Mouse (Mus musculus) CD4-positive naive resting alpha-beta T cell, adult 76 days (primary cell): ENCODE measurements around the gene Gemin5. TPM values are rescaled to one million over a fixed set of nuclear protein-coding genes. Genes with fewer than 3 reads are reported as not detected.

ENCODE experiments used
- total RNA-seq: library from RNA; stranded (reverse); gene quantifications from one replicate; pipeline ENCODE4 v1.2.4, GENCODE M21; 2023

Gene Gemin5
- 18.5 TPM for total RNA-seq

GRCm38 (mm10) chr11:58168167-58168915, at the start of gene Gemin5:
TSS of gene Gemin5 (minus strand) at chr11:58168539.

GRCm38 (mm10) chr11:58199229-58200037, 31.1 kb upstream of the Gemin5 start, which contains the start of the genes Igtp and Irgm2:
TSS of gene Igtp (plus strand) at chr11:58199556.
TSS of gene Irgm2 (plus strand) at chr11:58199618.

GRCm38 (mm10) chr11:58171459-58172091, 3.2 kb upstream of the Gemin5 start, which contains the start of gene Mrpl22:
TSS of gene Mrpl22 (plus strand) at chr11:58171661.

GRCm38 (mm10) chr11:58103697-58104306, 64.5 kb downstream of the Gemin5 start, which contains the start of gene Cnot8:
TSS of gene Cnot8 (plus strand) at chr11:58104153.

GRCm38 (mm10) chr11:58093021-58093528, 75.3 kb downstream of the Gemin5 start, which contains the start of gene Gm12248:
TSS of gene Gm12248 (minus strand) at chr11:58093134.

Other genes with a start within 250 kb of the Gemin5 start
- 131 TPM for gene Larp1, start 159.5 kb downstream of the Gemin5 start, total RNA-seq
- not detected for gene Gm12248, start 75.4 kb downstream of the Gemin5 start, total RNA-seq
- gene Cnot8, start 64.4 kb downstream of the Gemin5 start, total RNA-seq = 35.8 TPM
- gene Mrpl22, start 3.1 kb upstream of the Gemin5 start, total RNA-seq = 21.3 TPM
- 67.6 TPM for gene Igtp, start 31.0 kb upstream of the Gemin5 start, total RNA-seq
- gene Irgm2, start 31.1 kb upstream of the Gemin5 start, total RNA-seq = 13.8 TPM
- not detected for gene 4930438A08Rik, start 106.3 kb upstream of the Gemin5 start, total RNA-seq
- gene Zfp692, start 138.5 kb upstream of the Gemin5 start, total RNA-seq = 30.7 TPM
- gene Zfp672, start 161.8 kb upstream of the Gemin5 start, total RNA-seq = 41.1 TPM
- gene Sh3bp5l, start 162.2 kb upstream of the Gemin5 start, total RNA-seq = 24.1 TPM
- not detected for gene Lypd8, start 210.5 kb upstream of the Gemin5 start, total RNA-seq